Mouse (Mus musculus): ENCODE measurements around the gene Ccdc189. TPM values are rescaled to one million over a fixed set of nuclear protein-coding genes. Genes with fewer than 3 reads are reported as not detected.

Gene Ccdc189
- polyA plus RNA-seq (2012; rRNA removed): 3.1 and 3.2 TPM in 2 replicates

DNA sequence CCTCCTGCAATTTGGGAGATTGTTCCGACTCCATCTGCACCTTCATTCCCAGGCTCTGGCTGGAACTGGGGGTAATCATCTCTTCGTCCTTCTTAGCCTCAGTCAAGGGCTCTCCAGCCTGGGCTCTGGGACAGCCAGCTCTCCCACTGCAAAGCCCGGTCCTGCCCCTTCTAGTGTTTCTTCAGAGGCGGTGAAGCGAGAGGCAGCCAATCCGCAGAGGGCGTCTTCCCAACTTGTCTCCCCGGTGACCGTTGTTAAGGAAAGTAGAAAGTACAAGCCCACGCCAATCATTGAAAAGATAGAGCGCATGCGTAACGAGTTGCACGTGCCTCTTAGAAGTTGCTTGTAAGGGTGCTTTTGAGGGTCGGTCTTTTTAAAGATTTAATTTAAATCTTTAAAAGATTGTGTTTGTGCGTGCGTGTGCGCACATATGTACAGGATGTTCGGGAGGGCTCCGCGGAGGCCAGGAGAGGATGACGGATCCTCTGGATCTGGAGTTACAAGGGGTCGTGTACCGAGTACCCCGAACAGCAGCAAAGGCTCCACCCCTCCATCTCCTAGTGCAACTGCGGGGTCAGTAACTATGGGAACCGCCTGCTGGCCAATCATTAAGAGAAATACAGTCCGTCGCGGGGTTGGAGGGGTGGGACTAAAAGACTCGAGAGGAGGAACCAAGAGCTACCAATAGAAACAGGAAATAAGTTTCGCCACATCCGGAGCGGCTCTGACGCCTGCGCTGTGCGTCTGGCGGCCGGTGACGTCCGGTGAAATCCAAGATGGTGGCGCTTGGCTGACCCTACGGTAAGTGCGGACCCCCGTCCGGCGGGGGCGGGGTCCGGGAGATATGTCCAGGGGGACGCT is at the start of gene Ccdc189, which contains the start of gene Rnf40:
Gene Ccdc189 (minus strand): TSS at position 585 of the 861 bp plus-strand sequence.
Gene Rnf40 (plus strand): TSS at position 757 of the 861 bp plus-strand sequence.

GRCm38 (mm10) chr7:127614891-127615843 is 26.8 kb upstream of the Ccdc189 start, which contains the start of gene Zfp629:
Gene Zfp629, minus strand, starts transcription at chr7:127615797.

DNA sequence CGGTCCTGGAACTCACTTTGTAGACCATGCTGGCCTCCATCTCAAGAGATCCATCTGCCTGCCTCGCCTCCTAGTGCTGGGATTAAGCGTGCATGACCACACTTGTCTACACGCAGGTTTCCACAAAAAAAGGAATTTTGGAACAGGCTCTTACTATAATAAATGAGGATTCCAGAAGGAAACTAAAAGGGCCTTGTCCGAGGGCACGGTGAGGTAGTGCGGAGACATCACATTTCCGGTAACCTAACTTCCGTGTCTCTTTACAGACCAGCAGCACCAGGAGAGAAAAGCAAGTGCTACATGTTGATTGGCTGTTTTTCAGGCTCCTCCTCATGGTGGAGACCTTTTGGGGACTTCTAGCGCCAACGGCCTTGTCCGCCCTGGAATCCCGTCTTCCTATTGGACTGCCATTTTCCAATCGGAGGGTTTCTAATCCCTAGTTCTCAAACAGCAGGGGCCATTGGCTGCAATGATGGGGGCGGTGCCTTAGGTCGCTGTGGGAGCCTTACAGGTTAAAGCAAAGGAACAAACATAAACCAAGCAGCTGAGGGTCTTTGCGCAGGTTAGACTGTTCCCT is 15.4 kb downstream of the Ccdc189 start, which contains the start of gene Phkg2:
Gene Phkg2 (plus strand): TSS at position 446 of the 577 bp plus-strand sequence.

GRCm38 (mm10) chr7:127561340-127561858 is 27.0 kb downstream of the Ccdc189 start, which contains the start of gene Tmem265:
Gene Tmem265, plus strand, starts transcription at chr7:127561390.

Other genes with a start within 250 kb of the Ccdc189 start
- gene Zfp768, start 243.0 kb downstream of the Ccdc189 start, polyA plus RNA-seq (2012; rRNA removed): 50.1 and 52.5 TPM in 2 replicates
- gene Zfp747, start 212.5 kb downstream of the Ccdc189 start, polyA plus RNA-seq (2012; rRNA removed): 13.0 and 13.4 TPM in 2 replicates
- 4.5 and 4.7 TPM in 2 replicates for gene 9130019O22Rik, start 201.4 kb downstream of the Ccdc189 start, polyA plus RNA-seq (2012; rRNA removed)
- gene E430018J23Rik, start 195.0 kb downstream of the Ccdc189 start, polyA plus RNA-seq (2012; rRNA removed): 9.8 and 10.4 TPM in 2 replicates
- 7.7 and 7.9 TPM in 2 replicates for gene Zfp764, start 181.8 kb downstream of the Ccdc189 start, polyA plus RNA-seq (2012; rRNA removed)
- 24.4 and 29.7 TPM in 2 replicates for gene Zfp688, start 166.5 kb downstream of the Ccdc189 start, polyA plus RNA-seq (2012; rRNA removed)
- gene Zfp689, start 139.4 kb downstream of the Ccdc189 start, polyA plus RNA-seq (2012; rRNA removed): 4.1 and 4.6 TPM in 2 replicates
- 75.9 and 78.1 TPM in 2 replicates for gene Prr14, start 129.0 kb downstream of the Ccdc189 start, polyA plus RNA-seq (2012; rRNA removed)
- 24.0 and 34.3 TPM in 2 replicates for gene Fbrs, start 109.4 kb downstream of the Ccdc189 start, polyA plus RNA-seq (2012; rRNA removed)
- gene Srcap, start 76.6 kb downstream of the Ccdc189 start, polyA plus RNA-seq (2012; rRNA removed): 19.2 TPM in 2 replicates
- 9.9 and 12.4 TPM in 2 replicates for gene Gm42715, start 69.0 kb downstream of the Ccdc189 start, polyA plus RNA-seq (2012; rRNA removed)
- gene Tmem265, start 27.2 kb downstream of the Ccdc189 start, polyA plus RNA-seq (2012; rRNA removed): 0.83 and 2.6 TPM in 2 replicates
- gene Phkg2, start 15.3 kb downstream of the Ccdc189 start, polyA plus RNA-seq (2012; rRNA removed): 55.0 and 55.1 TPM in 2 replicates
- gene Rnf40, start 172 bp upstream of the Ccdc189 start, polyA plus RNA-seq (2012; rRNA removed): 24.1 and 24.4 TPM in 2 replicates
- 8.3 and 8.5 TPM in 2 replicates for gene Zfp629, start 27.2 kb upstream of the Ccdc189 start, polyA plus RNA-seq (2012; rRNA removed)
- gene Bcl7c, start 120.3 kb upstream of the Ccdc189 start, polyA plus RNA-seq (2012; rRNA removed): 30.5 and 30.6 TPM in 2 replicates
- 17.1 and 23.7 TPM in 2 replicates for gene Ctf1, start 124.1 kb upstream of the Ccdc189 start, polyA plus RNA-seq (2012; rRNA removed)
- gene Ctf2, start 143.6 kb upstream of the Ccdc189 start, polyA plus RNA-seq (2012; rRNA removed): not detected in 2 replicates
- 47.9 and 56.8 TPM in 2 replicates for gene Fbxl19, start 155.9 kb upstream of the Ccdc189 start, polyA plus RNA-seq (2012; rRNA removed)
- gene Orai3, start 181.2 kb upstream of the Ccdc189 start, polyA plus RNA-seq (2012; rRNA removed): 35.4 and 46.9 TPM in 2 replicates
- gene Setd1a, start 188.1 kb upstream of the Ccdc189 start, polyA plus RNA-seq (2012; rRNA removed): 8.2 and 9.2 TPM in 2 replicates
- gene Gm49388, start 197.0 kb upstream of the Ccdc189 start, polyA plus RNA-seq (2012; rRNA removed): 0.86 TPM in 1 of 2 replicates, not detected in the other
- gene Hsd3b7, start 212.0 kb upstream of the Ccdc189 start, polyA plus RNA-seq (2012; rRNA removed): 64.8 and 84.2 TPM in 2 replicates
- 61.1 and 76.4 TPM in 2 replicates for gene Stx4a, start 235.7 kb upstream of the Ccdc189 start, polyA plus RNA-seq (2012; rRNA removed)
- 3.9 and 4.8 TPM in 2 replicates for gene Stx1b, start 236.0 kb upstream of the Ccdc189 start, polyA plus RNA-seq (2012; rRNA removed)

Measured in colon, adult 2 months (tissue).